Mouse (Mus musculus) MEL (cell line): ENCODE results near the gene 9930021J03Rik. TPM values are rescaled to one million over a fixed set of nuclear protein-coding genes. Genes with fewer than 3 reads are reported as not detected.

ENCODE experiments used
- DNase-seq: peaks from one replicate; pipeline ENCODE4 v3.0.0; 2011; ENCODE audit warnings: low read depth, low spot score
- H3K27ac ChIP-seq: 2 replicates; pipeline ENCODE4 v1.5.1; 2012; ENCODE audit warnings: low read depth, mild to moderate bottlenecking, control low read depth, low read length, moderate library complexity; ENCODE audit not compliant: control insufficient read depth
- H3K27me3 ChIP-seq, 2 experiments: fragments of 150-350 bp in 1 of 2; sonication (generic) in 1 of 2; 2 replicates each; pipeline ENCODE4 v1.6.1; 2012; ENCODE audit warnings: low read length in 2 of 2, mild to moderate bottlenecking in 2 of 2, improper control_type of control experiment in 1 of 2, moderate library complexity in 1 of 2; ENCODE audit not compliant: insufficient read depth in 2 of 2, control insufficient read depth in 1 of 2
- H3K36me3 ChIP-seq, 2 experiments: 2 replicates each; pipeline ENCODE4 v1.6.1; 2012 to 2014; ENCODE audit warnings: low read length in 2 of 2, improper control_type of control experiment in 1 of 2, inconsistent platforms in 1 of 2, mild to moderate bottlenecking in 1 of 2; ENCODE audit not compliant: insufficient read depth in 2 of 2, control insufficient read depth in 1 of 2
- H3K4me1 ChIP-seq, 2 experiments: fragments of 150-350 bp in 1 of 2; sonication (generic) in 1 of 2; 2 replicates each; pipeline ENCODE4 v1.6.1; 2012; ENCODE audit warnings: low read length in 2 of 2, improper control_type of control experiment in 1 of 2, mild to moderate bottlenecking in 1 of 2; ENCODE audit not compliant: insufficient read depth in 2 of 2, control insufficient read depth in 1 of 2
- H3K4me3 ChIP-seq, 2 experiments: fragments of 150-350 bp in 1 of 2; sonication (generic) in 1 of 2; 2 replicates each; pipeline ENCODE4 v1.5.1; 2012; ENCODE audit warnings: low read depth in 2 of 2, low read length in 2 of 2, mild to moderate bottlenecking in 2 of 2, moderate library complexity in 2 of 2, control low read depth in 1 of 2, improper control_type of control experiment in 1 of 2; ENCODE audit not compliant: control insufficient read depth in 1 of 2, insufficient read depth in 1 of 2
- H3K79me2 ChIP-seq: 2 replicates; pipeline ENCODE4 v1.6.1; 2012; ENCODE audit warnings: mild to moderate bottlenecking, low read length, moderate library complexity; ENCODE audit not compliant: control insufficient read depth, poor library complexity, insufficient read depth
- H3K9ac ChIP-seq: 2 replicates; pipeline ENCODE4 v1.6.1; 2012; ENCODE audit warnings: low read depth, mild to moderate bottlenecking, control low read depth, low read length, moderate library complexity; ENCODE audit not compliant: control insufficient read depth, poor library complexity, severe bottlenecking
- H3K9me3 ChIP-seq: fragments of 150-350 bp; sonication (generic); replicated peaks from 2 replicates; pipeline ENCODE4 v1.6.1; 2012; ENCODE audit warnings: mild to moderate bottlenecking, low read length, improper control_type of control experiment, moderate library complexity; ENCODE audit not compliant: insufficient read depth
- CTCF ChIP-seq, 3 experiments: IDR thresholded peaks in 2 of 3; conservative IDR thresholded peaks in 1 of 3; 2 replicates each; pipeline ENCODE4 v1.5.1; 2011 to 2012; ENCODE audit warnings: low read length in 3 of 3, low read depth in 2 of 3, mild to moderate bottlenecking in 2 of 3, improper control_type of control experiment in 1 of 3, inconsistent platforms in 1 of 3, mixed read lengths in 1 of 3, moderate library complexity in 1 of 3; ENCODE audit not compliant: control insufficient read depth in 1 of 3, insufficient read depth in 1 of 3, poor library complexity in 1 of 3, severe bottlenecking in 1 of 3
- ELF1 ChIP-seq: IDR thresholded peaks from 2 replicates; pipeline ENCODE4 v1.6.1; 2014; ENCODE audit warnings: low read depth, mild to moderate bottlenecking, inconsistent platforms, low read length, improper control_type of control experiment, moderate library complexity
- ETS1 ChIP-seq: IDR thresholded peaks from 2 replicates; pipeline ENCODE4 v1.6.1; 2012; ENCODE audit warnings: low read depth, mild to moderate bottlenecking, inconsistent platforms, low read length, improper control_type of control experiment, moderate library complexity
- GABPA ChIP-seq: IDR thresholded peaks from 2 replicates; pipeline ENCODE4 v1.6.1; 2012; ENCODE audit warnings: low read depth, mild to moderate bottlenecking, inconsistent platforms, low read length, improper control_type of control experiment, moderate library complexity
- JUND ChIP-seq: IDR thresholded peaks from 2 replicates; pipeline ENCODE4 v1.6.1; 2011; ENCODE audit warnings: low read depth, mild to moderate bottlenecking, improper control_type of control experiment, low read length
- MXI1 ChIP-seq: IDR thresholded peaks from 2 replicates; pipeline ENCODE4 v1.6.1; 2011; ENCODE audit warnings: mild to moderate bottlenecking, low read depth, low read length, improper control_type of control experiment
- NELFE ChIP-seq: IDR thresholded peaks from 2 replicates; pipeline ENCODE4 v1.6.1; 2011; ENCODE audit warnings: low read depth, low read length, improper control_type of control experiment
- POLR2AphosphoS5 ChIP-seq: IDR thresholded peaks from 2 replicates; pipeline ENCODE4 v1.6.1; 2012; ENCODE audit warnings: low read depth, borderline replicate concordance, mild to moderate bottlenecking, inconsistent platforms, low read length, moderate library complexity, mixed read lengths
- RAD21 ChIP-seq: IDR thresholded peaks from 2 replicates; pipeline ENCODE4 v1.6.1; 2011; ENCODE audit warnings: mild to moderate bottlenecking, low read depth, low read length, improper control_type of control experiment
- RCOR1 ChIP-seq: IDR thresholded peaks from 2 replicates; pipeline ENCODE4 v1.6.1; 2012; ENCODE audit warnings: low read depth, mild to moderate bottlenecking, inconsistent platforms, low read length, improper control_type of control experiment
- SMC3 ChIP-seq: IDR thresholded peaks from 2 replicates; pipeline ENCODE4 v1.6.1; 2011; ENCODE audit warnings: low read depth, low read length, improper control_type of control experiment
- TCF12 ChIP-seq: IDR thresholded peaks from 2 replicates; pipeline ENCODE4 v1.6.1; 2014; ENCODE audit warnings: low read depth, mild to moderate bottlenecking, inconsistent platforms, low read length, improper control_type of control experiment, moderate library complexity
- USF1 ChIP-seq: IDR thresholded peaks from 2 replicates; pipeline ENCODE4 v1.6.1; 2014; ENCODE audit warnings: low read depth, mild to moderate bottlenecking, inconsistent platforms, low read length, improper control_type of control experiment, moderate library complexity
- USF2 ChIP-seq, 2 experiments: IDR thresholded peaks; 2 replicates each; pipeline ENCODE4 v1.6.1; 2011 to 2012; ENCODE audit warnings: improper control_type of control experiment in 2 of 2, low read length in 2 of 2, borderline replicate concordance in 1 of 2, inconsistent platforms in 1 of 2, low read depth in 1 of 2, mild to moderate bottlenecking in 1 of 2; ENCODE audit not compliant: insufficient read depth in 1 of 2
- ZNF384 ChIP-seq: IDR thresholded peaks from 2 replicates; pipeline ENCODE4 v1.6.1; 2012; ENCODE audit warnings: low read depth, mild to moderate bottlenecking, inconsistent platforms, low read length, improper control_type of control experiment
- polyA plus RNA-seq, 2 experiments: library from polyadenylated mRNA; stranded (reverse) in 1 of 2; unstranded in 1 of 2; fragments of >175 nt in 1 of 2; fragments of >200 nt in 1 of 2; gene quantifications; 2 replicates each; pipeline versions ENCODE4 v1.2.1 to v1.2.4; 2012; ENCODE audit warnings: low replicate concordance in 2 of 2, low read depth in 1 of 2; ENCODE audit not compliant: insufficient read length in 2 of 2, insufficient read depth in 1 of 2, missing spikeins in 1 of 2
- total RNA-seq: library from RNA; depleted of rRNA; stranded (reverse); fragments of 300-350 nt; gene quantifications from 2 replicates; pipeline ENCODE4 v1.2.3, GENCODE M21; 2012

9930021J03Rik gene
- total and polyA plus RNA-seq, 3 experiments, result 19.9 to 216 (median 40.9) TPM

GRCm38 (mm10) chr19:29830911-29831310 is 25.1 kb upstream of the 9930021J03Rik start:
- no peak overlapping the region for H3K9ac ChIP-seq
- no peak for TF ChIP-seq MXI1
- peak; percentile 22; the same call in 1 of the 2 replicates for TF ChIP-seq NELFE
- TF ChIP-seq, all 39 proteins: peak for 1
- Histone ChIP-seq H3K27me3 (peaks cover 0 to 2% of the 10 kb centered on the region in 2 experiments; a peak in 2 of 4 replicates), H3K9me3 (no peaks in the 10 kb centered on the region), H3K27ac (no peak overlapping the region), H3K4me1 (peaks cover 0 to 4% of the 10 kb centered on the region in 2 experiments; a peak in 1 of 4 replicates), H3K36me3 (no peaks in the 10 kb centered on the region; a peak in 1 of 4 replicates), H3K4me3 (no peak overlapping the region), H3K79me2 (no peaks in the 10 kb centered on the region)
- no peak for DNase-seq

GRCm38 (mm10) chr19:29828558-29828957 is 22.8 kb upstream of the 9930021J03Rik start:
- Histone ChIP-seq H3K4me3 (no peak overlapping the region), H3K79me2 (no peaks in the 10 kb centered on the region), H3K36me3 (peaks cover 0 to 9% of the 10 kb centered on the region in 2 experiments; a peak in 2 of 4 replicates), H3K9me3 (no peaks in the 10 kb centered on the region), H3K27me3 (no peaks in the 10 kb centered on the region; a peak in 1 of 4 replicates), H3K4me1 (peaks cover 4 to 9% of the 10 kb centered on the region in 2 experiments; a peak in 3 of 4 replicates), H3K9ac (no peak overlapping the region), H3K27ac (no peak overlapping the region)
- TF ChIP-seq RAD21, result no peak
- peak; percentile 89 for TF ChIP-seq USF1
- no peak for TF ChIP-seq ZNF384
- peak; percentile 19 to 57; a peak in 1 of 4 replicates for TF ChIP-seq USF2 (IDR thresholded peaks at IDR 0.05; ENCODE audit: borderline replicate concordance in 1 of 2, insufficient read depth in 1 of 2, low read depth in 1 of 2, low read length in 2 of 2)
- TF ChIP-seq TCF12, result no peak
- TF ChIP-seq RCOR1, result no peak
- TF ChIP-seq GABPA, result no peak
- no peak for TF ChIP-seq ETS1
- 0 out of 2 replicates have a peak, but pooled peaks have one; percentile 8 for TF ChIP-seq SMC3
- no peak for TF ChIP-seq CTCF (IDR thresholded peaks at IDR 0.05 in 2 of 3, conservative IDR thresholded peaks at IDR 0.05 in 1 of 3; ENCODE audit: control insufficient read depth in 1 of 3, insufficient read depth in 1 of 3, low read depth in 2 of 3, low read length in 3 of 3, poor library complexity in 1 of 3, severe bottlenecking in 1 of 3)
- TF ChIP-seq ELF1, result no peak
- no peak for TF ChIP-seq POLR2AphosphoS5
- TF ChIP-seq JUND, result no peak
- peak; percentile 54 for DNase-seq
